Mouse (Mus musculus): Measurements from ENCODE around the gene Gm4788. TPM values are rescaled to one million over a fixed set of nuclear protein-coding genes. Genes with fewer than 3 reads are reported as not detected.
"Not testable (repeated sequence)": the region's sequence is repeated elsewhere in the genome, so short reads cannot be mapped to it uniquely, and the experiment has no call there.

Gm4788 gene
- polyA plus RNA-seq (2014; fragmentation: Nextera tagmentation; extraction: Ambion mirVana) = not detected in 2 replicates

DNA sequence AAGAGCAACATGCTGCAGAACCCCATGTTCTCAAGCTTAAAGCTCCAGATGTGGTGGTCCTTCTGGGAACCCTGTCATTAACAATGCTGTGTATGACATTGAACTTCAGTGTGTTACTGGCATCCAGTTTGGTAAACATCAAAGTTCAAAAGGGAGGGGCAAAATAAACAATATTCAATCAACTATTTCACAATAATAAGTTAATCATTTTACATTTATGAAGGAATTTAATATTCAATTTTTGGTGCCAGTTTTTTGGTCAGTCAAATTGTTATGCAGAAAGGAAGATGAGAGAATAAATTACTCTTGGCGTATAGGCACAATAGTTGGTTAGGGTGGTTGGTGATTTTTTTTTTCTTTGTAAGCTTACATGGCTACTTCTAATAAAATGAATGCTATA, at the start of gene Gm4788:
Gene Gm4788, minus strand, starts transcription at position 101 of the 400 bp plus-strand sequence.
- Histone ChIP-seq H3K27me3 (ENCODE audit: control insufficient read depth, insufficient read depth, low read length) (no peaks in the 10 kb centered on the region), H3K9me3 (ENCODE audit: control insufficient read depth, low read length) (no peaks in the 10 kb centered on the region), H3K4me3 (ENCODE audit: low read depth, low read length) (no peak within 1 kb of the TSS), H3K36me3 (ENCODE audit: control insufficient read depth, insufficient read depth, low read length) (no peaks in the 10 kb centered on the region), H3K4me2 (no peak within 1 kb of the TSS), H3K4me1 (ENCODE audit: control insufficient read depth, insufficient read depth, low read length) (no peaks in the 10 kb centered on the region), H3K9ac (ENCODE audit: low read length) (no peak within 1 kb of the TSS), H3K27ac (ENCODE audit: low read depth, low read length) (no peak within 1 kb of the TSS)
- no peak for DNase-seq (ENCODE audit: low spot score, missing footprints)
- WGBS = 85% methylated on average over 1 of the region's 1 CpGs
- ATAC-seq (ENCODE audit: low FRiP score) = no peak

DNA sequence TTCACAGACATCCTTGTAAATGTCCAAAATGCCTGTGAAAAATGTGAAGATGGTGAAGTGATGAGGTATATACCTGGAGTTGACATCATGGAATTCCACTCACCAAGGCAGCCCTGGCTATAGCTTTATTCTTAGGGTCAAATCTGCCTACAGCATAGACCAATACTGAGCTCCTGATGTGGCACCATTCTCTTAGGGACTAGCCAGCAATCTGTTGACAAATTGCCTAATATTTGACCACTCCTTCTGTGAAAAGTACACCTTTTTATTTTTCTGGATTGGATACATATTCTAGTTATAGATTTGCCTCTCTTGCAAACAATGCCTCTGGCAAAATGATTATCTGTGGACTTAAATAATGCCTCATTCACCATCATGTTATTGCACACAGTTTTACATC, 27.6 kb upstream of the Gm4788 start:
- Histone ChIP-seq H3K4me2 (no peak overlapping the region), H3K36me3 (ENCODE audit: control insufficient read depth, insufficient read depth, low read length) (no peaks in the 10 kb centered on the region), H3K27me3 (ENCODE audit: control insufficient read depth, insufficient read depth, low read length) (no peaks in the 10 kb centered on the region), H3K4me3 (ENCODE audit: low read depth, low read length) (no peak overlapping the region), H3K9me3 (ENCODE audit: control insufficient read depth, low read length) (no peaks in the 10 kb centered on the region), H3K9ac (ENCODE audit: low read length) (no peak overlapping the region), H3K27ac (ENCODE audit: low read depth, low read length) (no peak overlapping the region), H3K4me1 (ENCODE audit: control insufficient read depth, insufficient read depth, low read length) (no peaks in the 10 kb centered on the region)
- DNase-seq (ENCODE audit: low spot score, missing footprints) (no peak), ATAC-seq (ENCODE audit: low FRiP score) (no peak)

DNA sequence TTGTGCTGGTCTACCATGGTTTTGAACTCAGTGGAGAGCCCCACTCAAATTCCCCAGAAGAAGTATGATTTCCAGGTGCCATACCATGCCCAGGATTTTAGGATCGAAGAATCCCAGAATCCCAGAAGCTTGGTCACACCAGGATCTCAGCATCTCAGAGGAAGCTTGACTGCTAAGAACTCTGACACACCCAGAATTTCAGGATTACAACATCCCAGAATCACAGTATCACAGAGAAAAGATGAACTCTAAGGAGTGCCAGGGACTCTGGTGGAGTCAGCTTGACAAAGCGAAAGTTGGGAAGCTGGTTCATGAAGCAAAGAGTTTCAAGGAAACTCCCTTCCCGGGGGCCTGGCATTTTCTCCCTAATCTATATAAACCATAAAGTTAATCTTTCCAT, 11.1 kb downstream of the Gm4788 start:
- not testable (repeated sequence) for H3K9ac ChIP-seq (ENCODE audit: low read length); H3K4me1 ChIP-seq (ENCODE audit: control insufficient read depth, insufficient read depth, low read length); ATAC-seq (ENCODE audit: low FRiP score); H3K4me3 ChIP-seq (ENCODE audit: low read depth, low read length); DNase-seq (ENCODE audit: low spot score, missing footprints); H3K27ac ChIP-seq (ENCODE audit: low read depth, low read length); H3K9me3 ChIP-seq (ENCODE audit: control insufficient read depth, low read length); H3K36me3 ChIP-seq (ENCODE audit: control insufficient read depth, insufficient read depth, low read length); H3K4me2 ChIP-seq; H3K27me3 ChIP-seq (ENCODE audit: control insufficient read depth, insufficient read depth, low read length)
- 92% methylated on average over 3 of the region's 3 CpGs for WGBS

DNA sequence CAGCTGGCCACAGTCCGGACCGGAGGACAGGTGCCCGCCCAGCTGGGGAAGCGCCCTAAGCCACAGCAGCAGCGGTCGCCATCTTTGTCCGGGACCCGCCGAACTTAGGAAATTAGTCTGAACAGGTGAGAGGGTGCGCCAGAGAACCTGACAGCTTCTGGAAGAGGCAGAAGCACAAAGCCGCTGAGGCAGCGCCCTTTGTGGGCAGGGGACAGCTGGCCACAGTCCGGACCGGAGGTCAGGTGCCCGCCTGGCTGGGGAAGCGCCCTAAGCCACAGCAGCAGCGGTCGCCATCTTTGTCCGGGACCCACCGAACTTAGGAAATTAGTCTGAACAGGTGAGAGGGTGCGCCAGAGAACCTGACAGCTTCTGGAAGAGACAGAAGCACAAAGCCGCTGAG, 64.4 kb downstream of the Gm4788 start:
- H3K9ac ChIP-seq (ENCODE audit: low read length); H3K36me3 ChIP-seq (ENCODE audit: control insufficient read depth, insufficient read depth, low read length); ATAC-seq (ENCODE audit: low FRiP score); H3K27me3 ChIP-seq (ENCODE audit: control insufficient read depth, insufficient read depth, low read length); H3K4me3 ChIP-seq (ENCODE audit: low read depth, low read length); H3K4me2 ChIP-seq; H3K27ac ChIP-seq (ENCODE audit: low read depth, low read length); DNase-seq (ENCODE audit: low spot score, missing footprints); H3K9me3 ChIP-seq (ENCODE audit: control insufficient read depth, low read length); H3K4me1 ChIP-seq (ENCODE audit: control insufficient read depth, insufficient read depth, low read length): not testable (repeated sequence)
- 100% methylated on average over 6 of the region's 22 CpGs for WGBS

DNA sequence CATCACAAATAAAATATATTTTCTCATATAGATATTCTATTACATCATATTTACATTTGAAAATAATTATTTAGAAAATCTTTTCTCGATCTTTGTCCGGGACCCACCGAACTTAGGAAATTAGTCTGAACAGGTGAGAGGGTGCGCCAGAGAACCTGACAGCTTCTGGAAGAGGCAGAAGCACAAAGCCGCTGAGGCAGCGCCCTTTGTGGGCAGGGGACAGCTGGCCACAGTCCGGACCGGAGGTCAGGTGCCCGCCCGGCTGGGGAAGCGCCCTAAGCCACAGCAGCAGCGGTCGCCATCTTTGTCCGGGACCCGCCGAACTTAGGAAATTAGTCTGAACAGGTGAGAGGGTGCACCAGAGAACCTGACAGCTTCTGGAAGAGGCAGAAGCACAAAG, 64.8 kb downstream of the Gm4788 start:
- not testable (repeated sequence) for ATAC-seq (ENCODE audit: low FRiP score); H3K9me3 ChIP-seq (ENCODE audit: control insufficient read depth, low read length)

DNA sequence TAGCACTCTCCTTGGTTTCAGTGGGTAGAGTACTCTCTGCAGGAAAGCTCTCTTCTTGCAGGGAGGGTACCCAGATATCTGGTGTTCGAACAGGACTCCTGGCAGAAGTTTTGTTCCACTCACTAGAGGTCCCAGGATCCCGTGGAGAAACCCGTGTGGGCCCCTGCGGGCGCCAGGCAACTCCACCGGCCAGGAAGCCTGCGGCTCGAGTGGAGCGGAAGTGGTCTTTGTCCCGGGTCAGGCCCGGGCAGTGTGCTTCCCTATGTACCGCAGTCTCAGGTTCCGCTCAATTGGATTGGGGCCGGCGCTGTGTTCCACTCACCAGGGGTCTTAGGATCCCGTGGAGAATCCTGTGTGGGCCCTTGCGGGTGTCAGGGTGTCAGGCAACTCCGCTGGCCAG, 131.1 kb downstream of the Gm4788 start:
- DNase-seq (ENCODE audit: low spot score, missing footprints); H3K9me3 ChIP-seq (ENCODE audit: control insufficient read depth, low read length); H3K9ac ChIP-seq (ENCODE audit: low read length); ATAC-seq (ENCODE audit: low FRiP score); H3K36me3 ChIP-seq (ENCODE audit: control insufficient read depth, insufficient read depth, low read length); H3K4me3 ChIP-seq (ENCODE audit: low read depth, low read length); H3K27ac ChIP-seq (ENCODE audit: low read depth, low read length); H3K4me1 ChIP-seq (ENCODE audit: control insufficient read depth, insufficient read depth, low read length); H3K27me3 ChIP-seq (ENCODE audit: control insufficient read depth, insufficient read depth, low read length); H3K4me2 ChIP-seq: not testable (repeated sequence)
- WGBS = 92% methylated on average over 18 of the region's 18 CpGs

More for the DNA sequence above, 64.8 kb downstream of the Gm4788 start:
- H3K27me3 ChIP-seq (ENCODE audit: control insufficient read depth, insufficient read depth, low read length); H3K4me1 ChIP-seq (ENCODE audit: control insufficient read depth, insufficient read depth, low read length); H3K4me2 ChIP-seq; H3K4me3 ChIP-seq (ENCODE audit: low read depth, low read length); H3K9ac ChIP-seq (ENCODE audit: low read length); H3K36me3 ChIP-seq (ENCODE audit: control insufficient read depth, insufficient read depth, low read length); DNase-seq (ENCODE audit: low spot score, missing footprints); H3K27ac ChIP-seq (ENCODE audit: low read depth, low read length): not testable (repeated sequence)
- whole genome bisulfite sequencing = 96% methylated on average over 4 of the region's 16 CpGs

Other genes starting within 250 kb of the Gm4788 start
- gene Cfhr1, start 221.0 kb downstream of the Gm4788 start, polyA plus RNA-seq (2014; fragmentation: Nextera tagmentation; extraction: Ambion mirVana) = not detected in 2 replicates
- gene Cfhr2, start 77.5 kb upstream of the Gm4788 start, polyA plus RNA-seq (2014; fragmentation: Nextera tagmentation; extraction: Ambion mirVana) = not detected in 2 replicates

All from midbrain, embryonic 11.5 days (tissue).